Mouse (Mus musculus) lung, postnatal 4 days (tissue): ENCODE data around the gene Srgap2.
A peak's percentile ranks its signal among the peaks of the same experiment; 100 is the strongest.

Experiments used
- DNase-seq, 2 experiments: peaks; one replicate each; pipeline ENCODE4 v3.0.0; 2021

Srgap2 gene

GRCm38 (mm10) chr1:131417059-131417750, 109.9 kb downstream of the Srgap2 start:
- peak in 1 of 2 experiments; percentile 19 for DNase-seq

- no peak for DNase-seq
Measured at GRCm38 (mm10) chr1:131403567-131403966, 123.6 kb downstream of the Srgap2 start.

- no peak for DNase-seq
Measured at GRCm38 (mm10) chr1:131400844-131401243, 126.3 kb downstream of the Srgap2 start.

- no peak for DNase-seq
Measured at GRCm38 (mm10) chr1:131398181-131398580, 129.0 kb downstream of the Srgap2 start.

GRCm38 (mm10) chr1:131384406-131384805, 142.7 kb downstream of the Srgap2 start:
- peak; percentile 20 to 23 for DNase-seq

DNA sequence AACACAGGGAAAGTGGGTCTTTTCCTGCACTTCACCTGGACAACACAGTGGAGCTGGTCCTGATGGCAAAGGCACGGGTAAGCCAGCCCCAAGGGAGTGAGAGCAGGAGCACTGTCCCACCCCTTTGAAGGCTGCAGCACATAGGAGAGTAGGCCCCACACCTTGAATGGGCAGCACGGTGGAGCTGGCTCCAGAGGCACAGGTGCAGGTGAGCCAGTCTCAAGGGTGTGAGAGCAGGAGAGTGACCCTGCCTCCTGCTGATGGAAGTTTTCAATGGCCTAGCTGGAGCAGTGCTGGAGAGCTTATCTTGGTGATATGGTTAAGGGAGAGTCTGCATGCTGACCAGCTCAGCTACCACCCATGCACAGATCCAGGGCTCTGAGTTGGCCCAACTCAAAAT, 145.0 kb downstream of the Srgap2 start:
- peak in 1 of 2 experiments; percentile 20 for DNase-seq

- DNase-seq: no peak
Measured at GRCm38 (mm10) chr1:131380254-131380653, 146.9 kb downstream of the Srgap2 start.

- DNase-seq: no peak
Measured at GRCm38 (mm10) chr1:131378914-131379474, 148.2 kb downstream of the Srgap2 start.

GRCm38 (mm10) chr1:131378081-131378913, 148.9 kb downstream of the Srgap2 start:
- no peak for DNase-seq

DNA sequence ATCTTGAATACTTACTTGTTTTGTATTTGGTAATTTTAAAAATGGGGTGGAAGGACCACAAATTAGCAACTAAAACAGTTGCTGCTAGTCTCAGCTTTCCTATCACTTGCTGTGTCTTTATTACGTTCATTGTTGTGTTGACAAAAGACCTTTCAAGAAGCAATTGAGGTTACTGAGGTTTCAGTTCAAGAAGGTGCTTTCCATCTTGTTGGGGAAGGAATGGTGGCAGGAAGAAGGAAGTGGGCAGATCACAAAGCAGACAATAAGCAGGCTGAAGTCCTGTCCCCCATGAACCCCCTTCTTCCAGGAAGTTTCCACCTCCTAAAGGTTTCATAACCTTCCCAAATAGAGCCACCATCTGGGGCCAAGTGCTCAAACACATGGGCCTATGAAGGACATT, 161.3 kb downstream of the Srgap2 start:
- no peak for DNase-seq

GRCm38 (mm10) chr1:131364432-131364831, 162.7 kb downstream of the Srgap2 start:
- DNase-seq: no peak

- DNase-seq: no peak
Measured at GRCm38 (mm10) chr1:131363887-131364286, 163.3 kb downstream of the Srgap2 start.

- no peak for DNase-seq
Measured at GRCm38 (mm10) chr1:131362089-131362488, 165.1 kb downstream of the Srgap2 start.

DNA sequence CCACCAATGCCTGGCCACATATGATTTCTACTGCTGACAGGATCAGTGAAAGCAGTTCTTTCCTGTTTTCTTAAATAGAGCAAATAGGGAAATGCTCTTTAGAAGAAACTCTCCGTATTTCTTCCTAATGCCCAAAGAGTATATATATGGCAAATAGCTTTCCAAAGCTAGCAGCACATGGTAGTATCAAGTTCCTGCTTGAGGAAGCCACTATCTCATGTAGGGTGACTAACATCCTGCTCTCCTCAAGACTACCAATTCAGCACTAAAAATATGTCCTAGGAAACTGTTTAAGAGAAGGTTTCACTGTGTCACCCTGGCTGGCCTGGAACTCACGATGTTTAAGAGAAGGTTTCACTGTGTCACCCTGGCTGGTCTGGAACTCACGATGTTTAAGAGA, 166.4 kb downstream of the Srgap2 start:
- no peak for DNase-seq

GRCm38 (mm10) chr1:131359609-131360008, 167.5 kb downstream of the Srgap2 start:
- no peak for DNase-seq

DNA sequence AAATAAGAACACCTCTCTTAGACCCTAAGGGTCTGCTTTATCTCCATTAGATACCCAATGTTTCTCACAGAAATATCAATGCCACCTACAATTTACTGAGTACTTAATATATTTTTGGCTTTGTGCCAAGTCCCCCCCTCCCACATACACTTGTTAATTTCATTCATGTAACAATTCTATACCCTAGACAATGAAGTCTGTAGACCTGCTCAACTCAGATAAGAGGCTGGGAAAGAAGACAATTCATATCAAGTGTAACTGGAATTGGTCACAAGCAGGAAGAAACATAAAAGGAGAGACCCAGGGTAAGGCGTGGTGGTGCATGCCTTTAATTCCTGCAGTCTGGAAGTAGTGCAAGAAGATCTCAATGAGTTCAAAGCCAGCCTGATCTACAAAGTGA, 169.9 kb downstream of the Srgap2 start:
- no peak for DNase-seq

DNA sequence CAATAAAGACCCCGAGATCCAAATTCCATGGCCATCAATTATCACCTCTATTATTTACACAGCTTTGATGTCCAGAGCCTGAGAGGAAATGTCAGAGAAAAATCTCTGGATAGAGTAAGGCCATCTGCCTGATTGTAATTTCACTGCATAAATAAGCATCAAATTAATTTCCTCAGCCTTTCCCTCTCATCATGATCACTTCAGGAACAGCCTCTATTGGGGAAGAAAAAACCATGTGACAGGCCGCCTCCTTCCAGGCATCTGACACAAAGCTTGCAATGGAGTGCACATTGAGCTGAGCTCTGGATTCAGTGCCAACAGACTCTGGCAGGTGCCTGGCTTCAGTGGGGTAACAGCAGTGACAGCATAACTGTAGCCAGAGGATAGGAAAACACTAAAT, 175.7 kb downstream of the Srgap2 start:
- DNase-seq: peak in 1 of 2 experiments; percentile 24

DNA sequence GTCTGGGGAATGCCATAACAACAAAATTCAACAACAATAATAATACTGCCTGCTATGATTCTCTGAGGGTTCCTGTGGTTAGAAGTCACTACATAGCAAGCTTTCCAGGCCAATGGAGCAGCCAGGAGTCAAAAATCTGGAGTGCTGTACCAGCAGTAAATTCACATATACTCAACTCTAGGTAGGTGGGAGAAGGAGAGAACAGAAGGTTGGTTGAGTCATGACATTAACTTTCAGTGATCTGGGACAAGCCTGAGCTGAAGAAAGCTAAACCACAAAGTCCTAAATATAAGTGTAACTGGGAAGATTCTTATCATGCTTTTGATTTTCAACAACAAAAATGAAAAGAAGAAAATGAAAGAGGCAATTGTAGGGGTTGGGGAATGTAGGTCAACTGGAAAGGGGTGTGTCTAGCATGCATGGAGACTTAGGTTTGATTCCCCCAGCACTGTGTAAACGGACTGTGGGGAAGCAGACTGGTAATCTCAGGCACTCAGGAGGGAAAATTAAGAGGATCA, 177.1 kb downstream of the Srgap2 start:
- no peak for DNase-seq

DNA sequence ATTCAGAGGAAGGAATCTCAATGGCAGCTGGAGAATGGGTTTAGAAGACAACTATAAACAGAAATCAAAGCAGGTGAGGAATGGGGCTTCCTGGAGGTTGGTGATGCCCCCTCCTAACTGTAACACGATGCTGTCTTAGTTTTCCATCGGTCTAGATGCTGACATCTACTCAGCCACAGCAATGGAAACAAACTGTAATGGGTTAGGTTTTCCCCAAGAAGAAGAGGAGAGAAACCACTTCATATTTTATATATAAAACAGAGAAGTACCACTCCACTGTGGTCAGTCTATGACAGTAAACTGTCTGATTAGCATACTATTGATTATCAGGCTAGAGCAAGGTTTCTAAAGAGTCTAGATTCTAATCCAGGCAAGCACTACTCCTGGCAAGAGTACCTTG, 179.4 kb downstream of the Srgap2 start:
- no peak for DNase-seq

GRCm38 (mm10) chr1:131346916-131347555, 180.1 kb downstream of the Srgap2 start:
- DNase-seq: peak in 1 of 2 experiments; percentile 21

DNA sequence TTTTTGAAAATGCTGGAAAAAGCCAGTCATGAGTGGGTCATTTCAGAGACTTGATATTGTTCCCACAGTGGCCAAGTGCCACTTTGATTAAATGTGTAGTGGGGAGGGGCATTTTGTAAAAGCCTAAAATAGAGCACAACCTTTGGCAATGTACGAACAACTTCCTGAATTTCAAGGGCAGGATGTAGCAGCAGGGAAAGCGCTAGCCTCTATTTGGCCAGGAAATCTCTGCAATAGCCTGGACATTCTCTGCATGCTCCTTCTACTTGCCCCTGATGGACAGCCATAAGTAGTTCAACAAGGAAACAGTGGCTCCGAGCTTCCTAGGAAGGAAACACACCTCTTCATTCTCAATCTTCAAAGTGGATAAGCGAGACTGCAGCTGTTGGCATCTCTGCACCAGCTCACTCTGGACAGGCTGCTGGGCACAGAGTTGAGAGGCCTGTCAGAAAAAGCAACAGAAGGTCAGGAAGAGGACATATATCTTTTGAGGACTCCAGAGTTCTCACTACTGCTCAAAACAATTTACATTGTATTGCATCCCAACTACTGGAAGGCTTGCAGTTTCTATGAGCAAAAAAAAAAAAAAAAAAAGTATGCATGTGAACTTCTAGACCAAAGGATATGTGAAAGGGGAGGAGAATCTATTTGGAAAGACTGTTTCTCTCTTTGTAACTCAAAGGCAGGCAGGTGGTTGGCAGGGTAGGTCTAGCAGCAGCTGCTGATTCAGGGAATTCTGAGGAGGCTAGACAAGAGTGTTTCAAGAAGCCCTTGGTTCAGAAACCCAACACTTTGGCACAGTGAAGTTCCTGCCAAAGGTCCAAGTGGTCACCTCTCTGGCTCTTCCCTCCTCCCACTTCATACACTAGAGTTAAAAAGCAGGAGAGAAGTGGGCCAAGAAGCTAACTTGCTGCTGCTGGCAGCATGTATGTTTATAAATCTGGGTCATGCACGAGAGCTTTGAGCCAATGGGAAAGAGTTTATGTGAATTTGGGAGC, 181.4 kb downstream of the Srgap2 start:
- peak; percentile 42 to 51 for DNase-seq

GRCm38 (mm10) chr1:131344691-131345090, 182.5 kb downstream of the Srgap2 start:
- peak in 1 of 2 experiments; percentile 51 for DNase-seq
